Mouse (Mus musculus) ES-CJ7 (cell line): Measurements from ENCODE around the gene Frmd8.

Experiments used
- DNase-seq: peaks from one replicate; pipeline ENCODE4 v3.0.0; 2011; ENCODE audit warnings: low read depth, low spot score

The Frmd8 gene

DNA sequence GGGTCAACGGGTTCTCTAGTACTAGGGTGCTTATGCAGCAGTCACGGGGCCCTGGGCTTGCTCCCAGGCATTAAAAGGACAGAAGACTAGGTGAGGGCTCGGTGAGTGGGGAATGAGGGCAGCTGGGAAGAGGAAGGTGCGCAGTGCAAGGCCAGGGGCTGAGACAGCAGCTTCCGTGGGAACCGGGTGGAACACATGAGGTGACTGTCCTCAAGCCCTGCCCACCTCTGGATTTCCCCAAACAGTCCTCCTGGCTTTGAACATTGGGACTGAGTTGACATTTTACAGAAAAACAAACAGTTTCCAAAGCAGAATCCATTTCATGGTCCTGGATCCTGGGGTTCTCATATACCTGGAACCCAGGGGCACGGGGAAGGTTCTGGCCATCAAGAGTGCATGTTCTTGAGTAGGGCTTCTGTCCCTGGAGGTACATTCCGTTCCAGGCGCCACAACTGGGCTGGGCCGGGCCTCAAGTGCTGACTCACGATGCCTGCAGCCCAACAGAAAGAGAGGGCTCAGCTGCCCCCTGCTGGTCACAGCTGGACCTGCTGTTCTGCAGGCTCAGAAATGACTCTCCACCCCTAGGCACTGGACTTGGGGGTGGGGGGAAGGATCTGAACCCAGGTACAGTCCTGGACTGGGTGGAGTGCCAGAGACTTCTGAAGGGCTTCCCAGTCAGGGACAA is 25.1 kb downstream of the Frmd8 start:
- peak; percentile 95 for DNase-seq

DNA sequence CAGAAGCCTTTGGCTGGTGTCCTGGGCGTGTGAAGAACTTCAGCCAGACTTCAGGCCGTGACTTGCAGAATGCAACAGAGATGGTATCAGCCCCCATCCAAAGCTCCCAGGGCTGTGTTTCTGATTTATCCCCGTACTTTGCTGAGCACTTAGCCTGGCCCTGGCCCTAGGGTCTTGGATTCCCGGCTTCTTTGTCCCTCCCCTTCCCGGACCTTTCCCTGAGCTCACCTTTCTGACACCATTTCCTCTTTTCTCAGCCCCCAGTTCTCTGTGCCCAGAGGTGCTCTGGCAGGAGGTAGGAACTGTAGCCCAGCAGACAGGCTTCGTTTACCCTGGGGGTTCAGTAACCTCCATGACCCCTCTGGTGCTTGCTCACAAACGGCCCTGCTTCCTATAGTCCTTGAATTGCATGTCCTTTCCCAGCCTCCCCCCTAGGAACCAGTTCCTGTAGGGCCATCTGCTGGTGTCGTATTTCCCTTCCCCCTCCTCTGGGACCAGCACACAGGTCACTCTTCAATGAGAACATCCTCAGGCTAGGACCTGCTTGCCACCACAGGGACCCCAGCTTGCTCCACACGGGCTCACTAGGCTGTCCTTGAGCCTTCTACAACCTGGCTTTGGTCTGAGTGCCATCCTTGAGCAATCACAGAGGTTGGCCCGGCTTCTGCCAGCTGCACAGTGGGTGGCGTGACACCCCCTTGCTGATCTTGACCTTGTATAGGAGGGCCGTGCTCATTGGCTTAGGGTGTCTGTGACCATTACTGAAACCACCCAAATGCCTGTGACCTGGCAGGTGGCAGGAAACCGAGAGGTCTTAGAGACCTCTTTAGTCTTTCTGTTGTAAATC is 26.0 kb downstream of the Frmd8 start:
- DNase-seq, result peak; percentile 95

DNA sequence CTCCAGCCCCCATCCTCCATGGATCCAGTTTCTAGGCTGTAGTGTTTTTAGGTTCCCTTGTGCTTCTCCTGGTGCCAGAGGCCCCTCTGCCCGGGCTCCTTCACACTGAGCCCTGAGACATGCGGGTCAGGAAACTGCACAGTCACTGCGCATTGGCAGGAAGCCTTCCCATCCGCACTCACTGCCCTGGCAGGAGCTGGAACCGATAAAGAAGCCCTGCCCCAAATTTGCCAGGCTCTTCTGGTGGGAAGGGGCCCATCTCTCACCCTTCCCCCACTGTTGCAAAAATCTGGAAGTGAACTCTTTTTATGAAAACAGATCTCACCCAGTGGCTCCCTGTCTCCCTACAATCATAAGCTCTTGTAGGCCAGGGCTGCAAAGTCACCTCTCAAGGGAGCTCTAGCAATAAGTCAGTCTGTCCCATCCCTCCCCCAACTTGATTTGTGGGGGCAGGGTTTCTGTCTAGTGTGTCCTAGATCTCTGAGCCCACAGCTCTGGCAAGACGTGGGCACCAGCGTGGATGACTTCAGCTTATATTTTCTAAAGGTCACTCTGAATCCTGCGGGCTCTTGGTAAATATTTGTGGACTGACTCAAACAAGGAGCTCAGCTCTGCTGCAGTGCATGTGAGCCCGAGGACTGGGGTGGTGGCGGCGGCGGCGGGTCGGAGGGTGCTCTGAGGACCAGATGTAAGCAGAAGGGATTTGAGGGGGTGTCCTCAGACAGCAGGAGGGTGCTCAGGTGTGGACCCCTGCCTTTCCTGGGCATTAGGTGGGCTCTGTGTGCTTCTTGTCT is 26.8 kb downstream of the Frmd8 start:
- DNase-seq, result peak; percentile 23

- DNase-seq, result peak; percentile 58
Observed at GRCm38 (mm10) chr19:5847306-5847796, 27.7 kb downstream of the Frmd8 start.

- DNase-seq, result peak; percentile 99
Observed at GRCm38 (mm10) chr19:5846557-5847305, 28.3 kb downstream of the Frmd8 start.

GRCm38 (mm10) chr19:5846154-5846553 is 28.9 kb downstream of the Frmd8 start:
- DNase-seq, result no peak

DNA sequence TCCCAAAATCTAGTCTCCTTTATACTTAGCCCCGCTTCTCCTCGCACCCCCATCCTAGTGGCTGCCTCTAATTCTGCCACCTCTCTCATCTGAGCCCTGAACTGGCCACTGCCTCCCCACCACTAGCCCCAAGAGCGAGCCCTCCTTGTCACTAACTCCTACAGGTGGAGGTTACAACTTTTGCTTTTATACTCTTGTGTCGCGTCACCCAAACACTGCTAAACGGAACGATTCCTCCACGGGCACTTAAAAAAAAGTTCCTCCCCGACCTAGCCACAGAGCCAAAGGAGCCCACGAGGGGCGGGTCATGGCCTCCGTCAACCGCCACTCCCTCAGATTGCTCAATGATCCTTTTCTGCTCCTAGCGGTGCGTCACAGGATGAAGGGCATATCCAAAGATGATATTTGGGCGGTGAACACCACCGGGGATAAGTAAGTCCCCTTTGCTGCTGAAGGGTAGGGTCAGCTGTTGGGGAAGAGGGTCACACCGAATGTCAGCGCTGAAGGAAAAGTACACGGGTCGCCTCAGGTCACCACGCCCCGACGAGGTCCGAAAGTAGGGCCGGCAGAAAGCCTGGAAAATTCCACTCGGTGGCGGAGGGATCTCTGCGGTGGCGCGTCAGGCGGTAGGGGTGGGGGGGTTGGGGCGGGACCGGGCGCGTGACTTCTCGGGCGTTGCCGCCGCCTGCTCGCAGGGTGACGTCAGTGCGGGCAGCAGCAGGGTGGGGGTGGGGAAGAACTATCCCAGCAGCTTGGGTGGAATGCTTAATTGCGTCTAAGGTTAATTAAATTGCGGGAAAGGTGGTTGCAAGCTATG is 29.5 kb downstream of the Frmd8 start:
- DNase-seq, result peak; percentile 98

DNA sequence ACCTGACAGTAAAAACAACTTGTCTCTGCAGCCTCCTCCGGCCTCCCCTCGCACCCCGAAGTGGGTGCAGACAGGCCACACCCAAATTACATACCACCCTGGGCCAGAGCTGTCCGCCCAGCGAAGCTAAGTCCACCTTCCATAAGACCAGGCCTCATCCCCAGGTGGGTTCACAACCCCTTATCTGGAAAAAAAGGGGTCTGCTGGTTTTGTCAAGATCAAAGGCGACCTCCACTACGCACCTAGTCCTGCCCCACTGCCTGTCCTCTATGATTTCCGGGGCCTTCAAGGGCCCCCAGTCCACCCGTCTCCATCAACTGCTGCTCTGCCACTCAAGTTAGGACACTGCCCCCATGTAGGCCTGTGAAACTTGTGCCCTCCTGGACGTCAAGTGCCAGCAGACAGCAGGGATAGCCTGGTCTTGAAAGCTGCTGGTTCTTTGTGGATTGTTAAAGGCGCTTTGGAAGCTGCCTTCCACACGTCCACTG is 30.2 kb downstream of the Frmd8 start:
- DNase-seq, result peak; percentile 24

- DNase-seq, result peak; percentile 37
Observed at GRCm38 (mm10) chr19:5843781-5844691, 31.0 kb downstream of the Frmd8 start.

DNA sequence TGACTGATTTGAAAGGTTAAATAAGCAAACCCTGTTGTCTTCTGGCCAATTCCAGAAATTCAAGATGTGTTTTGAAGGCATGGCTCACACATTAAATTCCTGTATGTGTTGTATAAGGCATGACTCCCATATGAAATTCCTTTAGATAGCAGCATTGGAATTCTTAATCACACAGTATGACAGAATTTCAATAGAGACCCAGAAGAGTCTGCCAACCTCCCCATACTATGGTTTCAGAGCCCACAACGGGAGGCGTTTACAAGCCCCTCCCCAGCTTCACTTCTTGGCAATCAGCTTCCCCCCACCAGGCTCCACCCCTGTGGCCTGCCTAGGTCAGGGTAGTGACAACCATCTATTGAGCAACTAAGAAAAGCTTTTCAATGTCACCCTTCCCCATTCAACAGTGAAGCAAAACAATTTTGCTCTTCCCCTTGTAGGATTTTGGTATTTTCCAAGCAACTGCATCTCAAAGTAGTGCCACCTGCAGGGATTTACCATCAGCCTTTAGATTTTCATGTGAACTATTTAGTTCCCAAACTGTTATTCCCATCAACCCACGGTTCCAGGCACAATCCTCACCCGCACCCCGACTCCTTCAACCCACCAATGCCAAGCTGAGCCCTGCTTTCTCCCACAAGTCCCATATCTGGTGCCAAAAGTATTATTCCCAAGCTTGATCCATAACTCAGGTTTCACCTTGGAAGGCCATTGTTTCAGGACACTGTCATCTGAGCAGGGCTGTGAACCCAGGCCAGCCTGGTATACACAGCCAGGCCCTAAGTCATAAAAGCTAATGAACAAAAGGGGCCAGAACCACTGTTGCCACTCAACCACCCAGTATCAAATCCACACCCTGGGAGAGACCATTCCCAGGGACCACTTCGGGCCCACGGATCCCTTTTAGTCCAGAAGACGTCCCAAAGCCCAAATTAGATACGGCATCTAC is 32.0 kb downstream of the Frmd8 start:
- DNase-seq, result peak; percentile 56

DNA sequence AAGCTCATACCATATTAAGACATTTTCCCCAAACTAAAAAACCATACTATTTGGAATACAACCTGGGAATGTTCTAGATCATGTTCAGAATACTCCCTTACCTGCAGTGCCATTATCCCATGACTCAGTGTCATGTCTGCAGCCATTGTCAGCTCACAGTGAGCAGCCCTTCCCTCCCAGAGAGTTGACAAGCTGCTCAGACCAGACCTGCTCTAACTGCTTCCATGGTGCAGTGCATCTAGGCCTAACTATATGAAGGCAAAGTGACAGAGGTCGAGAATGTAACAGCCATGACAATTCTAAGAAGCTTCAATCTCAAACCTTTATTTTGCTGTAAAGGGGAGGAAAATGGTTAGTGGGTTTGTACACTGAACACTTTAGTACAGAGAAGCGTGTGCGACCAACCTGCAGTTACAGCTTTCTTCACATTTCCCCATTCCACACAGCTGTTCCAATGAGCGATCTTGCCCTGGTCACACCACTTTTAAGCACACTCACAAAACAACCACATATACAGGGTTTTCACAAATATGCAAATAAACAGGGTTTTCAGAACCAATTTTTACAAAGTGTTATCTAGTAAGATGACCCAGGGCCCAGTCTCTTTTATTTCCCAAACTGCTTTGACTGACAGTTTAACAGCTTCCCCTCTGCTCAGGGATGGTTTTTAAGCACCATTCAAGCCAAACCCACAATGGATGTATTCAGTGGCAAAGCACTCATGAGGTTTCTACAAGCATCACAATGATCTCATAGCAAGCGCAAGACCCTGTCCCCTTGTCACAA is 32.9 kb downstream of the Frmd8 start:
- peak; percentile 60 for DNase-seq

DNA sequence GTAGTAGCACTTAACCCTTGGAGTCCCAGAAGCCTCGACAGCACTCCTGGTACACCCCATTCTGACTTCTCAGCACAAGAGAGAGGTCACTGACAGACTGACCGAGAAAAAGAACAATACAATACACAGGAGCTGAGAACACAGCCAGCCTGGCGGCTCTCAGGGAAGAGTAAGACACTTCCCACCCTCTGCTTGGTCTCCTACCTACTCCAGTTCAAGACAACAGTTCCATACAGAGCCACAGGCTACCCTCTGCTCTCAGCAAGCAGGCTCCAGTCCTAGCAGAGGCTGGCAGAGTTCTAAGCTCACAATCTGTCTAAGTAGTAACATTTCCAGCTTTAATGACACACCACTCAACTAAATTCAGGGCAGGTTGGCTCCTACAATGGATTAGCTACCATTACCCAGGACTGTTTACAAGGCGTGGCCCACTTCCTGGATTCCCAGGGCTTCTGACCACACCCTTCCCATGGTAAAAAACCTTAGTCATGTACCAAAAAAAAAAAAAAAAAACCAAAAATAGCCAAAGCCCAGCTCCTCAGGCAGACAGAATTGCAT is 33.6 kb downstream of the Frmd8 start:
- DNase-seq, result peak; percentile 79

- DNase-seq, result no peak
Observed at GRCm38 (mm10) chr19:5840890-5841388, 34.1 kb downstream of the Frmd8 start.

DNA sequence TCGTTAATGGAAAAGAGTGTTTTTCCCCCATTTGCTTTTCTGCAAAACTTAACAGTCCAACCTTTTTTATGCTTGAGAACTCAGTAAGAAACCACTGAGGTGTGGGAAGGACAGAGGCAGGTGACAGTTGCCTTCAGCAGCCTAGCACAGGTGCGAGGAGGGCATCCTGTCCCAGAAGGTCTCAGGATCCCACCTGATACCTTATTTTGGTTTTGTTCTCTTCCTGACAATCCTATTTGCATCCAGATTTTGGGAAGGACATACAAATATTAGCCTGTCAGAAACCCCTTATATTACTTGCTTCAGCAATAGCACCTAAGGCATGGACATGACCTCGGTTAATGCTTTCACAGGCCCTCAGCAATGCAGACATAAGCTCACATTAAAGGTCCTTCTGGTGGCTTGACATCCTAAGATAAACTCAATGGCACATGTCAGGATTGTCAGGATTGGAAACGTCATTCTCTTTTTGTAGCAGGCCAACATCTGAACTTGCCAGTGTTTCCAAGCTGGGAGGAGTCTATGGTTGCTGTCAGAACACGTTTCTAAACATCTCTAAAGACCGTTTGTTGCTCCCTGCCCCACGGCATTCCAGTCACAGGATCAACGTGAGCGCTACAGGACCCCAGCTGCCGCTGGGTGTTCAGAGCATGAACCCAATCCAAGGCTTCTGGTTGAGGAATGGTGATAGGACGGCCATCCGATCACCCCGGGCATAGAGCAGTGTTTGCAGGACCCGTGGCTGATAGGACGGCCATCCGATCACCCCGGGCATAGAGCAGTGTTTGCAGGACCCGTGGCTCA is 34.8 kb downstream of the Frmd8 start:
- peak; percentile 48 for DNase-seq

- no peak for DNase-seq
Observed at GRCm38 (mm10) chr19:5839317-5840085, 35.6 kb downstream of the Frmd8 start.
